Mouse (Mus musculus): Measurements from ENCODE around the gene Gpr173. TPM values are rescaled to one million over a fixed set of nuclear protein-coding genes. Genes with fewer than 3 reads are reported as not detected.

The Gpr173 gene
- polyA plus RNA-seq, 1 experiment from 2014 or later = 0.35 TPM

DNA sequence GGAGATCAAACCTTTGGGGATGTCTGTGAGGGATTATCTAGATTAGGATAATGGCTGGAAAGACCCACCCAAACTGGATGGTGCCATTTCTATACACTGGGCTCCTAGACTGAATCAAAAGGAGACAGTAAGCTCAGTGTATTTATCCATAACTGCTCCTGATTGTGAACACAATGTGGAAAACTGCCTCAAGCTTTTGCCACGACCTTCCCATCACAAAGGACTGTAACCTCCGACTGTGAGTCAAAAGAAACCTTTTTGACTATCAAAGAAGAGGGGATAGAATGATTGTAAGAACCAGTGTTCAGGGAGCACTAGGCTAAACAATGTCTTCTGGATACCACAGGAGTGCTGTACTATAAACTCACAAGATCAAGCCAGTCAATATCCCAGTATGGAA is 62.3 kb downstream of the Gpr173 start:
- DNase-seq (ENCODE audit: low spot score) = no peak

Other genes with a start within 250 kb of the Gpr173 start
- 0.88 and 0.89 TPM in 2 replicates for gene Iqsec2, start 224.4 kb downstream of the Gpr173 start, polyA plus RNA-seq (2015; fragmentation: Nextera tagmentation; extraction: Ambion mirVana)
- gene Kdm5c, start 135.7 kb downstream of the Gpr173 start, polyA plus RNA-seq (2015; fragmentation: Nextera tagmentation; extraction: Ambion mirVana) = 19.4 and 23.9 TPM in 2 replicates
- gene Kantr, start 41.2 kb downstream of the Gpr173 start, polyA plus RNA-seq (2015; fragmentation: Nextera tagmentation; extraction: Ambion mirVana) = 10.2 and 13.7 TPM in 2 replicates
- 9.6 and 10.3 TPM in 2 replicates for gene Tspyl2, start 26.3 kb downstream of the Gpr173 start, polyA plus RNA-seq (2015; fragmentation: Nextera tagmentation; extraction: Ambion mirVana)
- not detected in 2 replicates for gene Cldn34a, start 194.6 kb upstream of the Gpr173 start, polyA plus RNA-seq (2015; fragmentation: Nextera tagmentation; extraction: Ambion mirVana)

Measured in thymus, postnatal 0 days (tissue).